Mouse (Mus musculus) liver, embryonic 14.5 days (tissue): ENCODE measurements at regions not wholly inside any gene's neighbourhood (a gene's known extent, or its start where the extent isn't known, plus 50 kb on each side); places are given as distances from the start of the nearest gene placed in this dataset.

Experiments used
- CTCF ChIP-seq: IDR thresholded peaks from 2 replicates; pipeline ENCODE4 v1.5.1; 2016; ENCODE audit warnings: antibody characterized with exemption, low read depth, control low read depth
- EP300 ChIP-seq: IDR thresholded peaks from 2 replicates; pipeline ENCODE4 v1.6.1; 2016; ENCODE audit warnings: antibody characterized with exemption, low read depth

DNA sequence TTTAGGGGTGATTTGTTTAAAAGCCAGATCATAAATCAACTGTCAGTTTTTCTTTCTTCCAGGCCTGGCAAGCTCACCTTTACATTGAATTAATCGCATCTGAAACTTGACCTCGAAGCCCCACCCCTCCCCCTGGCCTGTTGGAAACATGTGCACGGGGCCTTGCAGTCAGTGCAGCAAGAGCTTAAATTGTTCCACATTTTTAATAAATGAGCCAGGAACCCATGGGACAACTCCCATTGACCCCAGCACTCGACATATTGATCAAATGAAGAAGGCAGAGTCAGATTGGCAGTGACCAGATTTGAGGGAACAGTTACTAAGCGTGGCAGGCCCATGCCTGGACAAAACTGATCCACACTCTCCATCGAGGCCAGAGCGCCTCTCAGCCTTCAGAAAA lies 77.2 kb upstream of the Tspan2 start:
- TF ChIP-seq CTCF (no peak), EP300 (no peak)
